Comparison of ENCODE assay signal across 23 mouse cellular contexts in the genomic region with DNA sequence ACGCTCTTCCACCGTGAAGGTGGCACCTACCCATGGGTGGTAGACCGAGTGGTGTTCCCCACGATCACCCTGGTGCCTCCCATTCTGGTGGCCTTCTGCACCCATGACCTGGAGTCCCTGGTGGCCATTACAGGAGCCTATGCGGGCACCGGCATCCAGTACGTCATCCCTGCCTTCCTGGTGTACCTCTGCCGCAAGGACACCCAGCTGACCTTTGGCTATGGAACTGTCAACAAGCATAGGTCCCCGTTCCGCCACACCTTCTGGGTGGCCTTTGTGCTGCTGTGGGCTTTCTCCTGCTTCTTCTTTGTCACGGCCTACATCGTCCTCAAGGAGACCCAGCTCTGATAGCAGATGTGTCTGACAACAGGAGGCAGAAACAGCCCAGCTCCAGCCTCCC. TPM values are rescaled to one million over a fixed set of nuclear protein-coding genes. Genes with fewer than 3 reads are reported as not detected.
DNase-seq lines count a peak whose midpoint lies in the region; ATAC-seq and TF ChIP-seq lines count a peak whose summit lies in the region.
"Had no signal": no experiment of that assay in that cellular context is flagged by ENCODE, and none has a peak within 500 bp of the region (broad histone marks: within the 10 kb centered on the region; RNA-seq: fewer than 3 reads in every experiment).

No protein-coding gene starts in this region.

- peak overlapping the region; percentile 69 for H3K27ac ChIP-seq in heart, embryonic 10.5 days
- H3K27ac ChIP-seq in liver, embryonic 12.5 days, result peak overlapping the region; percentile 52; the same call in 1 of the 2 replicates
- H3K27ac ChIP-seq in liver, embryonic 14.5 days, result no peak overlapping the region
- H3K27ac ChIP-seq: embryonic facial prominence, embryonic 12.5 days; forebrain, embryonic 13.5 days; hindbrain, embryonic 13.5 days had no signal

- H3K27me3 ChIP-seq in heart, embryonic 10.5 days (ENCODE audit: insufficient read depth, poor library complexity, severe bottlenecking), result peaks cover 76% of the 10 kb centered on the region
- peaks cover 27% of the 10 kb centered on the region for H3K27me3 ChIP-seq in liver, embryonic 12.5 days (replicated peaks)
- peaks cover 6% of the 10 kb centered on the region for H3K27me3 ChIP-seq in liver, embryonic 14.5 days (ENCODE audit: control insufficient read depth, insufficient read depth, low read length)

- H3K9me3 ChIP-seq in heart, embryonic 10.5 days, result no peaks in the 10 kb centered on the region
- H3K9me3 ChIP-seq in liver, embryonic 12.5 days (replicated peaks), result no peaks in the 10 kb centered on the region
- H3K9me3 ChIP-seq in liver, embryonic 14.5 days (ENCODE audit: control insufficient read depth, low read length), result no peaks in the 10 kb centered on the region
- H3K9me3 ChIP-seq: embryonic facial prominence, embryonic 12.5 days; forebrain, embryonic 13.5 days; hindbrain, embryonic 13.5 days had no signal

- H3K4me3 ChIP-seq in heart, embryonic 10.5 days, result no peak overlapping the region
- no peak overlapping the region for H3K4me3 ChIP-seq in liver, embryonic 12.5 days
- no peak overlapping the region for H3K4me3 ChIP-seq in liver, embryonic 14.5 days (ENCODE audit: insufficient read depth in 1 of 2, low read depth in 2 of 2, low read length in 2 of 2)
- H3K4me3 ChIP-seq: embryonic facial prominence, embryonic 12.5 days; forebrain, embryonic 13.5 days; hindbrain, embryonic 13.5 days had no signal

- TF ChIP-seq EP300 in liver, embryonic 14.5 days (IDR thresholded peaks at IDR 0.05; ENCODE audit: low read depth), result no peak

- no peak overlapping the region for H3K4me2 ChIP-seq in liver, embryonic 12.5 days
- H3K4me2 ChIP-seq in liver, embryonic 14.5 days (ENCODE audit: low read depth), result no peak overlapping the region
- H3K4me2 ChIP-seq: embryonic facial prominence, embryonic 12.5 days; forebrain, embryonic 13.5 days; hindbrain, embryonic 13.5 days had no signal

- no peak for DNase-seq in heart, embryonic 10.5 days (ENCODE audit: low spot score)
- DNase-seq in heart, adult 8-10 months (ENCODE audit: low spot score), result no peak
- DNase-seq in liver, result no peak
- no peak for DNase-seq in liver, embryonic 14.5 days (ENCODE audit: low read depth in 3 of 3, low spot score in 3 of 3)
- no peak for DNase-seq in layer of hippocampus, postnatal 10 days (ENCODE audit: low spot score in 2 of 2)
- DNase-seq: adrenal gland, postnatal 10 days; cerebellum, adult 11 months; cerebellum, adult 8-10 months; cerebellum, postnatal 14 days; embryo, embryonic 11 days; gastrocnemius, postnatal 10 days; heart, adult 18-20 months; heart, postnatal 10 days; heart, postnatal 4 days had no signal

- H3K4me1 ChIP-seq in heart, embryonic 10.5 days, result peaks cover 72% of the 10 kb centered on the region
- peaks cover 30% of the 10 kb centered on the region for H3K4me1 ChIP-seq in liver, embryonic 12.5 days
- H3K4me1 ChIP-seq in liver, embryonic 14.5 days (replicated peaks; ENCODE audit: control insufficient read depth in 2 of 2, insufficient read depth in 2 of 2, low read length in 1 of 2), result no peaks in the 10 kb centered on the region; a peak in 1 of 4 replicates
- H3K4me1 ChIP-seq: embryonic facial prominence, embryonic 12.5 days had no signal

- WGBS in heart, embryonic 10.5 days, result 75% methylated on average over 12 of the region's 12 CpGs
- WGBS in liver, embryonic 12.5 days (ENCODE audit: insufficient replicate concordance), result 73% methylated on average over 12 of the region's 12 CpGs
- WGBS in liver, embryonic 14.5 days (ENCODE audit: insufficient replicate concordance), result 70% methylated on average over 12 of the region's 12 CpGs

- H3K36me3 ChIP-seq in heart, embryonic 10.5 days, result peaks cover 22% of the 10 kb centered on the region; the same call in 1 of the 2 replicates
- peaks cover 22% of the 10 kb centered on the region for H3K36me3 ChIP-seq in liver, embryonic 12.5 days
- H3K36me3 ChIP-seq in liver, embryonic 14.5 days (replicated peaks; ENCODE audit: control insufficient read depth, insufficient read depth, low read depth), result no peaks in the 10 kb centered on the region

- TF ChIP-seq CTCF in liver, embryonic 14.5 days (IDR thresholded peaks at IDR 0.05; ENCODE audit: low read depth), result no peak

- H3K9ac ChIP-seq in liver, embryonic 12.5 days, result no peak overlapping the region
- H3K9ac ChIP-seq in liver, embryonic 14.5 days (replicated peaks), result no peak overlapping the region
- H3K9ac ChIP-seq: embryonic facial prominence, embryonic 12.5 days; forebrain, embryonic 13.5 days; hindbrain, embryonic 13.5 days had no signal

- ATAC-seq in liver, embryonic 12.5 days, result peak; percentile 25; the same call in 1 of the 2 replicates
- peak; percentile 21; the same call in 1 of the 2 replicates for ATAC-seq in liver, embryonic 14.5 days (ENCODE audit: insufficient read depth)
- ATAC-seq in erythroblast, adult 5-6 weeks (replicated peaks; ENCODE audit: low FRiP score, poor library complexity, severe bottlenecking), result no peak
- ATAC-seq: forebrain, embryonic 13.5 days had no signal

RNA-seq across cellular contexts. Expression of gene Grin2c, which starts 23.3 kb away (rescaled TPM):
- 0.23 and 0.65 TPM in 2 replicates for polyA plus RNA-seq in heart, embryonic 10.5 days (2016; fragmentation: Nextera tagmentation; extraction: Ambion mirVana)
- total RNA-seq in heart, adult 8-10 months (2022), result under 1 TPM; 0.09 to 0.65 (median 0.23) TPM
- 0.51 and 0.62 TPM in 2 replicates for polyA plus RNA-seq in liver, embryonic 12.5 days (2016; fragmentation: Nextera tagmentation; extraction: Ambion mirVana)
- polyA plus RNA-seq in liver, embryonic 14.5 days (2012; rRNA removed), result 0.17 and 0.21 TPM in 2 replicates
- polyA plus RNA-seq in liver, embryonic 14.5 days (2014; fragmentation: Nextera tagmentation; extraction: Ambion mirVana), result 0.05 TPM in 1 of 2 replicates, not detected in the other
- total RNA-seq in erythroblast, adult 5-6 weeks (2015; ENCODE audit: low replicate concordance), result not detected in 2 replicates
- not detected in 2 replicates for total RNA-seq in erythroblast, adult 5-6 weeks (2017; ENCODE audit: low replicate concordance)
- 10 to 100 TPM; 28.6 to 31.9 TPM for total RNA-seq in layer of hippocampus, postnatal 10 days (2021)
- total RNA-seq: common myeloid progenitor, adult 5-6 weeks; gastrocnemius, postnatal 4 days; heart, postnatal 10 days; MEL had no signal
- polyA plus RNA-seq: C2C12; forebrain, embryonic 13.5 days had no signal

RNA-seq across cellular contexts. Expression of gene Fdxr, which starts 33.1 kb away (rescaled TPM):
- polyA plus RNA-seq in heart, embryonic 10.5 days (2016; fragmentation: Nextera tagmentation; extraction: Ambion mirVana), result 14.3 and 16.5 TPM in 2 replicates
- 1 to 10 TPM; 9.1 to 10.0 (median 9.6) TPM for total RNA-seq in heart, adult 8-10 months (2022)
- polyA plus RNA-seq in liver, embryonic 12.5 days (2016; fragmentation: Nextera tagmentation; extraction: Ambion mirVana), result 17.1 and 17.8 TPM in 2 replicates
- polyA plus RNA-seq in liver, embryonic 14.5 days (2012; rRNA removed), result 11.9 and 13.7 TPM in 2 replicates
- 12.3 and 13.3 TPM in 2 replicates for polyA plus RNA-seq in liver, embryonic 14.5 days (2014; fragmentation: Nextera tagmentation; extraction: Ambion mirVana)
- total RNA-seq in erythroblast, adult 5-6 weeks (2015; ENCODE audit: low replicate concordance), result 4.2 TPM in 1 of 2 replicates, not detected in the other
- total RNA-seq in erythroblast, adult 5-6 weeks (2017; ENCODE audit: low replicate concordance), result 2.9 TPM in 1 of 2 replicates, not detected in the other
- 10 to 100 TPM; 22.5 to 23.0 TPM for total RNA-seq in layer of hippocampus, postnatal 10 days (2021)

RNA-seq across cellular contexts. Expression of gene Fads6, which starts 53.7 kb away (rescaled TPM):
- polyA plus RNA-seq in heart, embryonic 10.5 days (2016; fragmentation: Nextera tagmentation; extraction: Ambion mirVana), result 0.64 and 1.3 TPM in 2 replicates
- total RNA-seq in heart, adult 8-10 months (2022), result 1 to 10 TPM; 2.0 to 3.5 (median 2.3) TPM
- polyA plus RNA-seq in liver, embryonic 12.5 days (2016; fragmentation: Nextera tagmentation; extraction: Ambion mirVana), result 2.2 and 2.4 TPM in 2 replicates
- 6.6 and 6.7 TPM in 2 replicates for polyA plus RNA-seq in liver, embryonic 14.5 days (2012; rRNA removed)
- 2.8 TPM in 2 replicates for polyA plus RNA-seq in liver, embryonic 14.5 days (2014; fragmentation: Nextera tagmentation; extraction: Ambion mirVana)
- 0.21 TPM in 1 of 2 replicates, not detected in the other for total RNA-seq in erythroblast, adult 5-6 weeks (2015; ENCODE audit: low replicate concordance)
- total RNA-seq in erythroblast, adult 5-6 weeks (2017; ENCODE audit: low replicate concordance), result 0.26 and 0.84 TPM in 2 replicates
- total RNA-seq in layer of hippocampus, postnatal 10 days (2021), result 1 to 10 TPM; 7.6 to 8.1 TPM

RNA-seq across cellular contexts. Expression of gene Nat9, which starts 56.1 kb away (rescaled TPM):
- polyA plus RNA-seq in heart, embryonic 10.5 days (2016; fragmentation: Nextera tagmentation; extraction: Ambion mirVana), result 15.8 and 17.0 TPM in 2 replicates
- total RNA-seq in heart, adult 8-10 months (2022), result 10 to 100 TPM; 25.0 to 34.9 (median 25.9) TPM
- 12.8 and 12.9 TPM in 2 replicates for polyA plus RNA-seq in liver, embryonic 12.5 days (2016; fragmentation: Nextera tagmentation; extraction: Ambion mirVana)
- polyA plus RNA-seq in liver, embryonic 14.5 days (2012; rRNA removed), result 6.0 and 7.7 TPM in 2 replicates
- 8.2 and 8.5 TPM in 2 replicates for polyA plus RNA-seq in liver, embryonic 14.5 days (2014; fragmentation: Nextera tagmentation; extraction: Ambion mirVana)
- 3.1 and 8.8 TPM in 2 replicates for total RNA-seq in erythroblast, adult 5-6 weeks (2015; ENCODE audit: low replicate concordance)
- 8.8 and 10.5 TPM in 2 replicates for total RNA-seq in erythroblast, adult 5-6 weeks (2017; ENCODE audit: low replicate concordance)
- total RNA-seq in layer of hippocampus, postnatal 10 days (2021), result 10 to 100 TPM; 15.8 to 17.6 TPM

RNA-seq across cellular contexts. Expression of gene Tmem104, which starts 56.5 kb away (rescaled TPM):
- polyA plus RNA-seq in heart, embryonic 10.5 days (2016; fragmentation: Nextera tagmentation; extraction: Ambion mirVana), result 9.6 TPM in 2 replicates
- 10 to 100 TPM in 1 of 4 experiments, 1 to 10 TPM in 3; 8.7 to 10.9 (median 9.1) TPM for total RNA-seq in heart, adult 8-10 months (2022)
- polyA plus RNA-seq in liver, embryonic 12.5 days (2016; fragmentation: Nextera tagmentation; extraction: Ambion mirVana), result 7.5 and 8.1 TPM in 2 replicates
- polyA plus RNA-seq in liver, embryonic 14.5 days (2012; rRNA removed), result 1.7 and 2.1 TPM in 2 replicates
- 4.0 and 4.1 TPM in 2 replicates for polyA plus RNA-seq in liver, embryonic 14.5 days (2014; fragmentation: Nextera tagmentation; extraction: Ambion mirVana)
- 4.6 and 5.2 TPM in 2 replicates for total RNA-seq in erythroblast, adult 5-6 weeks (2015; ENCODE audit: low replicate concordance)
- total RNA-seq in erythroblast, adult 5-6 weeks (2017; ENCODE audit: low replicate concordance), result 0.85 and 1.5 TPM in 2 replicates
- total RNA-seq in layer of hippocampus, postnatal 10 days (2021), result 10 to 100 TPM; 15.1 to 20.2 TPM

Comparison
In these comparisons a context has a peak if more than half of its experiments do, and no peak if none do; other contexts are left out.
1. RNA of gene Grin2c, which starts 23.3 kb away (total RNA-seq): 28.6 to 31.9 TPM in layer of hippocampus, postnatal 10 days; 0.09 to 0.65 TPM in heart, adult 8-10 months and not detected in erythroblast, adult 5-6 weeks; every median in the first group is over 10 times any median in the second.